Mouse (Mus musculus) spleen, adult 2 months (tissue): ENCODE results near the gene Adarb1.

Source experiments
- CTCF ChIP-seq: fragments of 200-500 bp; IDR thresholded peaks from 2 replicates; pipeline ENCODE4 v1.5.1; 2011; ENCODE audit warnings: mild to moderate bottlenecking, inconsistent platforms; ENCODE audit not compliant: insufficient read depth, insufficient read length, insufficient replicate concordance; ENCODE audit errors: extremely low read depth
- POLR2A ChIP-seq: fragments of 200-500 bp; IDR thresholded peaks from 2 replicates; pipeline ENCODE4 v1.6.1; 2011; ENCODE audit warnings: low read depth, low read length, inconsistent platforms

DNA sequence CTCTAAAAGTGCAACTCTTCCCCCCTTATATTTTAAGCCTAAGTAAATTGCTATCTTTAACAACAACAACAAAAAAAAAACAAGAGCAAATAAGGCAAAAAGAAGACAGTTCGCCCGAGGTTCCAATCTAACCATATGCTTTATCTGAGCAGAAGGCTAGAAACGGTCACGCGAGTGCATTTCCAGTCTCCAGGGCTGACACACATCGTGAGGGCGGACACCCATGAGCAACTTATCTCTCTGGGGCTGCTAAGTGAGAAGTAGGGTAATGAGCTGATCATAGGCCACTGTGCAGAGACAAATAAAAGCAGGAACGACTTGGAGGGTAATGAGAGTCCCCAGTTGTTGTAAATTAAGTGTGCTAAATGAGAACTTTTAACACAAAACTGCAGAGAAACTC lies 119.4 kb downstream of the Adarb1 start:
- TF ChIP-seq CTCF, result no peak
- TF ChIP-seq POLR2A, result no peak
